Mouse (Mus musculus): ENCODE results near the gene Tmc5.

Tmc5 gene

GRCm38 (mm10) chr7:118610721-118611120 is 13.6 kb downstream of the Tmc5 start:
- no peak for DNase-seq (ENCODE audit: low read depth, low spot score)

GRCm38 (mm10) chr7:118611185-118611749 is 14.2 kb downstream of the Tmc5 start:
- no peak for DNase-seq (ENCODE audit: low read depth, low spot score)

- DNase-seq (ENCODE audit: low read depth, low spot score), result no peak
Measured at GRCm38 (mm10) chr7:118611933-118612332, 14.8 kb downstream of the Tmc5 start.

GRCm38 (mm10) chr7:118614076-118614475 is 17.0 kb downstream of the Tmc5 start:
- DNase-seq (ENCODE audit: low read depth, low spot score), result no peak

GRCm38 (mm10) chr7:118618104-118618503 is 21.0 kb downstream of the Tmc5 start:
- no peak for DNase-seq (ENCODE audit: low read depth, low spot score)

- no peak for DNase-seq (ENCODE audit: low read depth, low spot score)
Measured at GRCm38 (mm10) chr7:118620243-118620906, 23.3 kb downstream of the Tmc5 start.

- no peak for DNase-seq (ENCODE audit: low read depth, low spot score)
Measured at GRCm38 (mm10) chr7:118621094-118621493, 24.0 kb downstream of the Tmc5 start.

- DNase-seq (ENCODE audit: low read depth, low spot score), result no peak
Measured at GRCm38 (mm10) chr7:118627550-118628298, 30.6 kb downstream of the Tmc5 start.

- DNase-seq (ENCODE audit: low read depth, low spot score), result no peak
Measured at GRCm38 (mm10) chr7:118633094-118633493, 36.0 kb downstream of the Tmc5 start.

GRCm38 (mm10) chr7:118633951-118634350 is 36.9 kb downstream of the Tmc5 start:
- no peak for DNase-seq (ENCODE audit: low read depth, low spot score)

- no peak for DNase-seq (ENCODE audit: low read depth, low spot score)
Measured at GRCm38 (mm10) chr7:118637466-118637865, 40.4 kb downstream of the Tmc5 start.

GRCm38 (mm10) chr7:118646237-118646636 is 49.1 kb downstream of the Tmc5 start:
- DNase-seq (ENCODE audit: low read depth, low spot score), result no peak

GRCm38 (mm10) chr7:118649328-118649727 is 52.2 kb downstream of the Tmc5 start:
- no peak for DNase-seq (ENCODE audit: low read depth, low spot score)

- DNase-seq (ENCODE audit: low read depth, low spot score), result no peak
Measured at GRCm38 (mm10) chr7:118650119-118650518, 53.0 kb downstream of the Tmc5 start.

GRCm38 (mm10) chr7:118650891-118651290 is 53.8 kb downstream of the Tmc5 start:
- DNase-seq (ENCODE audit: low read depth, low spot score), result no peak

- DNase-seq (ENCODE audit: low read depth, low spot score), result no peak
Measured at GRCm38 (mm10) chr7:118652572-118653295, 55.6 kb downstream of the Tmc5 start.

- peak; percentile 28 for DNase-seq (ENCODE audit: low read depth, low spot score)
Measured at GRCm38 (mm10) chr7:118656730-118657129, 59.6 kb downstream of the Tmc5 start.

GRCm38 (mm10) chr7:118667773-118668172 is 70.7 kb downstream of the Tmc5 start:
- no peak for DNase-seq (ENCODE audit: low read depth, low spot score)

- no peak for DNase-seq (ENCODE audit: low read depth, low spot score)
Measured at GRCm38 (mm10) chr7:118670142-118670541, 73.0 kb downstream of the Tmc5 start.

- DNase-seq (ENCODE audit: low read depth, low spot score), result no peak
Measured at GRCm38 (mm10) chr7:118676826-118677225, 79.7 kb downstream of the Tmc5 start.

- peak; percentile 61 for DNase-seq (ENCODE audit: low read depth, low spot score)
Measured at GRCm38 (mm10) chr7:118688199-118688598, 91.1 kb downstream of the Tmc5 start.

- no peak for DNase-seq (ENCODE audit: low read depth, low spot score)
Measured at GRCm38 (mm10) chr7:118689088-118689487, 92.0 kb downstream of the Tmc5 start.

Measured in WW6 (cell line).